Mouse (Mus musculus) myocyte (in vitro differentiated cells): ENCODE measurements at regions not wholly inside any gene's neighbourhood (a gene's known extent, or its start where the extent isn't known, plus 50 kb on each side); places are given as distances from the start of the nearest gene placed in this dataset.

ENCODE experiments used
- H3K27me3 ChIP-seq: one replicate; pipeline ENCODE4 v1.6.1; 2011; ENCODE audit not compliant: control insufficient read depth, insufficient read depth, insufficient read length
- H3K36me3 ChIP-seq: one replicate; pipeline ENCODE4 v1.6.1; 2011; ENCODE audit not compliant: control insufficient read depth, insufficient read depth
- H3K4me2 ChIP-seq: one replicate; pipeline ENCODE4 v1.6.1; 2011; ENCODE audit warnings: low read depth, control low read depth
- H3K4me3 ChIP-seq: one replicate; pipeline ENCODE4 v1.5.1; 2011; ENCODE audit warnings: mild to moderate bottlenecking, control low read depth, moderate library complexity
- H3K79me2 ChIP-seq: one replicate; pipeline ENCODE4 v1.6.1; 2011; ENCODE audit not compliant: control insufficient read depth, insufficient read depth
- H3ac ChIP-seq: one replicate; pipeline ENCODE4 v1.6.1; 2011; ENCODE audit not compliant: control insufficient read depth, insufficient read length
- CEBPB ChIP-seq: IDR thresholded peaks from 2 replicates; pipeline ENCODE4 v1.6.1; 2011; ENCODE audit warnings: mild to moderate bottlenecking, moderate library complexity; ENCODE audit not compliant: poor library complexity, insufficient read depth, severe bottlenecking
- MAX ChIP-seq: IDR thresholded peaks from one replicate; pipeline ENCODE4 v1.6.1; 2011; ENCODE audit warnings: low read depth, mild to moderate bottlenecking, control low read depth
- MYOD1 ChIP-seq, 3 experiments: IDR thresholded peaks; one replicate each; pipeline ENCODE4 v1.6.1; 2011; ENCODE audit warnings: control low read depth in 2 of 3, low read depth in 2 of 3, mild to moderate bottlenecking in 2 of 3, moderate library complexity in 1 of 3; ENCODE audit not compliant: insufficient read length in 2 of 3, control insufficient read depth in 1 of 3
- MYOG ChIP-seq, 3 experiments: IDR thresholded peaks; one replicate each; pipeline ENCODE4 v1.6.1; 2011; ENCODE audit warnings: control low read depth in 2 of 3, low read depth in 2 of 3, mild to moderate bottlenecking in 2 of 3; ENCODE audit not compliant: insufficient read length in 2 of 3, control insufficient read depth in 1 of 3, insufficient read depth in 1 of 3
- POLR2A ChIP-seq: IDR thresholded peaks from one replicate; pipeline ENCODE4 v1.6.1; 2011; ENCODE audit warnings: low read depth, mild to moderate bottlenecking, control low read depth, moderate library complexity; ENCODE audit not compliant: insufficient read length
- POLR2AphosphoS2 ChIP-seq: IDR thresholded peaks from one replicate; pipeline ENCODE4 v1.6.1; 2011; ENCODE audit warnings: low read depth, control low read depth; ENCODE audit not compliant: insufficient read length
- REST ChIP-seq: IDR thresholded peaks from one replicate; pipeline ENCODE4 v1.6.1; 2011; ENCODE audit warnings: mild to moderate bottlenecking, control low read depth, moderate library complexity; ENCODE audit not compliant: insufficient read depth, insufficient read length
- SRF ChIP-seq: IDR thresholded peaks from one replicate; pipeline ENCODE4 v1.6.1; 2011; ENCODE audit warnings: low read depth; ENCODE audit not compliant: control insufficient read depth, insufficient read length
- TCF12 ChIP-seq: IDR thresholded peaks from one replicate; pipeline ENCODE4 v1.6.1; 2011; ENCODE audit warnings: mild to moderate bottlenecking, control low read depth; ENCODE audit not compliant: poor library complexity, insufficient read depth, severe bottlenecking
- TCF3 ChIP-seq: IDR thresholded peaks from one replicate; pipeline ENCODE4 v1.6.1; 2011; ENCODE audit warnings: low read depth, control low read depth; ENCODE audit not compliant: insufficient read length
- USF1 ChIP-seq: IDR thresholded peaks from one replicate; pipeline ENCODE4 v1.6.1; 2011; ENCODE audit warnings: low read depth, mild to moderate bottlenecking, control low read depth, moderate library complexity

- Histone ChIP-seq H3K4me2 (no peak overlapping the region), H3K79me2 (no peaks in the 10 kb centered on the region), H3K4me3 (no peak overlapping the region), H3K27me3 (no peaks in the 10 kb centered on the region), H3K36me3 (no peaks in the 10 kb centered on the region), H3ac (no peak overlapping the region)
- no peak for TF ChIP-seq MAX
- TF ChIP-seq SRF, result no peak
- no peak for TF ChIP-seq CEBPB
- TF ChIP-seq MYOG (IDR thresholded peaks at IDR 0.05; ENCODE audit: control insufficient read depth in 1 of 3, insufficient read depth in 1 of 3, insufficient read length in 2 of 3, low read depth in 2 of 3), result no peak
- no peak for TF ChIP-seq REST
- no peak for TF ChIP-seq TCF3
- no peak for TF ChIP-seq MYOD1 (IDR thresholded peaks at IDR 0.05; ENCODE audit: control insufficient read depth in 1 of 3, insufficient read length in 2 of 3, low read depth in 2 of 3)
- no peak for TF ChIP-seq TCF12
- TF ChIP-seq POLR2A, result no peak
These were observed 66.3 kb downstream of the Cstad start for GRCm38 (mm10) chr2:30661147-30661546.

- Histone ChIP-seq H3K4me3 (no peak overlapping the region), H3K4me2 (no peak overlapping the region)
These were observed 65.8 kb downstream of the Cstad start for GRCm38 (mm10) chr2:30660613-30660991.

DNA sequence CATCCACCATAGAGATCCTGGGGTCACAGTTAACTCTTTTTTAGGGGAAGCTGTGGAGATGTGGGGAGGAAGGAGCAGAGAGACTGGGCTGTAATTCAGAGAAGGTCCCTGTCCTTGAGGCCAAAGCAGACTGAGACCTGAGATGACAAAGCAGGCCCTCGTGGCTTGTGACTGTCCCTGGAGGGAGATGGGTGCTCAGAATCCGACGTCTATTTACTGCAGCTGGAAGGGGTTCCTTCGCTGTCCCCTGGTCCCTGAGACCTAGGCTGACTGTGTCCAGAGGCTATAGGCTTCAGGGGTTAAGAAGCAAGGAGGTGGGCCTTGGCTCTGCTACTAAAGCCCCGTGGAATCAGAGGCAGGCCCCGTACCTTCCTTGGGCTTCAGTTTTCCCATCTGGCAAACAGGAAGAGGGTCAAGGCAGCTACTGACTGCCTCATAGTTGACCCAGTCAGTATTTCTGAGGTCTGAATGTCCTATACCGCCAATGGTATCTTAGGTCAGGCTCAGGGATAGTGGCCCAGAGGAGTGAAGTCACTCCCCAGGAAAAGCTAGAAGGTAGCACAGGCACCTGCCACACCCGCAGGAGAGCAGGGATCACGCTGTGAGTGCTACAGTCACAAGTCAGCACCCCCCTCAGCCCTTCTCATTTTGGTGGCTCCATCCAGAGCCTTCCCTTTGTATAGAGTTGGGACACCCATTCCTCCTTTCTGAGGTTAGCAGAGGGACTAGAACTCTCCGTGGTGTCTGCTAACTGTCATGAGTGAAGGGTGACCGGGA, 65.2 kb downstream of the Cstad start:
- Histone ChIP-seq H3ac (no peak overlapping the region), H3K4me3 (no peak overlapping the region), H3K27me3 (no peaks in the 10 kb centered on the region), H3K36me3 (no peaks in the 10 kb centered on the region), H3K79me2 (no peaks in the 10 kb centered on the region), H3K4me2 (no peak overlapping the region)
- TF ChIP-seq USF1 (no peak), MYOG (IDR thresholded peaks at IDR 0.05; ENCODE audit: control insufficient read depth in 1 of 3, insufficient read depth in 1 of 3, insufficient read length in 2 of 3, low read depth in 2 of 3) (no peak), MYOD1 (IDR thresholded peaks at IDR 0.05; ENCODE audit: control insufficient read depth in 1 of 3, insufficient read length in 2 of 3, low read depth in 2 of 3) (no peak)

More at GRCm38 (mm10) chr2:30660613-30660991, 65.8 kb downstream of the Cstad start:
- Histone ChIP-seq H3K27me3 (no peaks in the 10 kb centered on the region), H3K79me2 (no peaks in the 10 kb centered on the region), H3K36me3 (no peaks in the 10 kb centered on the region), H3ac (no peak overlapping the region)
- TF ChIP-seq USF1, result no peak
- TF ChIP-seq CEBPB, result no peak
- TF ChIP-seq MAX, result no peak
- no peak for TF ChIP-seq TCF12
- TF ChIP-seq TCF3, result no peak
- no peak for TF ChIP-seq POLR2A
- TF ChIP-seq POLR2AphosphoS2, result no peak

GRCm38 (mm10) chr2:30658844-30659555, 64.2 kb downstream of the Cstad start:
- H3K27me3 ChIP-seq, result no peaks in the 10 kb centered on the region
- TF ChIP-seq MYOG (IDR thresholded peaks at IDR 0.05; ENCODE audit: control insufficient read depth in 1 of 3, insufficient read depth in 1 of 3, insufficient read length in 2 of 3, low read depth in 2 of 3) (peak in 1 of 3 experiments; percentile 45), USF1 (peak; percentile 32), CEBPB (no peak), TCF3 (no peak), MYOD1 (IDR thresholded peaks at IDR 0.05; ENCODE audit: control insufficient read depth in 1 of 3, insufficient read length in 2 of 3, low read depth in 2 of 3) (peak in 1 of 3 experiments; percentile 57)
- peak overlapping the region; percentile 91 for H3K4me2 ChIP-seq
- peak overlapping the region; percentile 25 for H3K4me3 ChIP-seq
- no peaks in the 10 kb centered on the region for H3K36me3 ChIP-seq
- H3K79me2 ChIP-seq, result no peaks in the 10 kb centered on the region
- H3ac ChIP-seq, result peak overlapping the region; percentile 10
